Mouse (Mus musculus): ENCODE measurements around the gene Fer. TPM values are rescaled to one million over a fixed set of nuclear protein-coding genes. Genes with fewer than 3 reads are reported as not detected.

Fer gene
- total and polyA plus RNA-seq, 2 experiments from 2014 or later, result 22.1 to 31.8 TPM

- ATAC-seq (no peak), DNase-seq (no peak)
- no peaks in the 10 kb centered on the region for H3K9me3 ChIP-seq (ENCODE audit: low read length)
- no peaks in the 10 kb centered on the region for H3K4me1 ChIP-seq (ENCODE audit: insufficient read depth)
- H3K27me3 ChIP-seq (ENCODE audit: insufficient read depth, low read length), result no peaks in the 10 kb centered on the region
- H3K9ac ChIP-seq, result no peak overlapping the region
- WGBS, result 89% methylated on average over 3 of the region's 3 CpGs
- no peak overlapping the region for H3K4me2 ChIP-seq (ENCODE audit: low read depth)
- no peak overlapping the region for H3K27ac ChIP-seq (ENCODE audit: low read depth, low read length)
- no peaks in the 10 kb centered on the region for H3K36me3 ChIP-seq (ENCODE audit: insufficient read depth)
- no peak overlapping the region for H3K4me3 ChIP-seq (ENCODE audit: low read depth, low read length)
- no peak for TF ChIP-seq CTCF (IDR thresholded peaks at IDR 0.05; ENCODE audit: low read depth)
These were observed 233.9 kb downstream of the Fer start for GRCm38 (mm10) chr17:64096811-64097210.

- Histone ChIP-seq H3K27me3 (ENCODE audit: insufficient read depth, low read length) (no peaks in the 10 kb centered on the region), H3K36me3 (ENCODE audit: insufficient read depth) (no peaks in the 10 kb centered on the region), H3K4me2 (ENCODE audit: low read depth) (no peak overlapping the region), H3K9me3 (ENCODE audit: low read length) (no peaks in the 10 kb centered on the region), H3K9ac (no peak overlapping the region), H3K27ac (ENCODE audit: low read depth, low read length) (no peak overlapping the region), H3K4me3 (ENCODE audit: low read depth, low read length) (no peak overlapping the region), H3K4me1 (ENCODE audit: insufficient read depth) (no peaks in the 10 kb centered on the region)
- no peak for TF ChIP-seq CTCF (IDR thresholded peaks at IDR 0.05; ENCODE audit: low read depth)
- WGBS, result 28% methylated on average over 5 of the region's 5 CpGs
- DNase-seq, result peak; percentile 27
- ATAC-seq, result peak; percentile 42; the same call in 1 of the 2 replicates
These were observed 235.0 kb downstream of the Fer start for GRCm38 (mm10) chr17:64097788-64098359.

DNA sequence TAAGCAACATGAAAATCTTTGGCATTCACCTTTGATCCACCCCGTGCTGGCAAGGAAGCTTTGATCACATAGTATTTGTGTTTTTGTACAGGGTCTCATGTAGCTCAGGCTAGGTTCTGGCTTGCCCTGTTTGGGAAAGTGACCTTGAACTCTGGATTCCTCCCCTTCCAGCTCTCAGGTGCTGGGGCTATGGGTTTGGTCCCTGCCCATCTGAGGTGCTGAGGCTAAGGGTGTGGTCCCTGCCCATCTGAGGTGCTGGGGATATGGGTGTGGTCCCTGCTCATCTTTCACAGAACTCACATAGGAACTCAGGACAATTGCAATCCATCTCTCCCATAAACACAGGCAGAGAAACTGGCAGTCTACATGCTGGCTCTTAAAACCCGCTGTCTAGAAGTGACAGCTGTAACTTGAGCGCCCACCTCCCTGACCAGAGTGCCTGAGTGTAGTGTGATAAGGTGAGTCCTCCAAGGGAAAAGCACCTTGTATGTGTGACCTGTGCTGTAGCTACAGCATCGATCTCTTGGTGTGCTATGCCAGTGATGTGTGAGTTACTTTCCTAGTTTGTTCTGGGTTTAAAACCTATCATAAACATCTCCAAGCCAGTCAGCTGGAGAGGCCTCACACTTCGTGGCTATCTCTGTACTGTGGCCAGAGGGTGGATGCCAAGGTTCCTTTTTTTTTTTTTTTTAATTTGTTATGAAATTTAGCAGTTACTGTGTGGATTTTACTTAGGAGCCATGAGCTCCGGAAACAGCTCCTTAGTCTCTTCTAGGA, 236.7 kb downstream of the Fer start:
- Histone ChIP-seq H3K27me3 (ENCODE audit: insufficient read depth, low read length) (no peaks in the 10 kb centered on the region), H3K9me3 (ENCODE audit: low read length) (no peaks in the 10 kb centered on the region), H3K4me1 (ENCODE audit: insufficient read depth) (no peaks in the 10 kb centered on the region), H3K36me3 (ENCODE audit: insufficient read depth) (no peaks in the 10 kb centered on the region), H3K4me2 (ENCODE audit: low read depth) (no peak overlapping the region), H3K9ac (no peak overlapping the region), H3K4me3 (ENCODE audit: low read depth, low read length) (no peak overlapping the region), H3K27ac (ENCODE audit: low read depth, low read length) (no peak overlapping the region)
- TF ChIP-seq CTCF (IDR thresholded peaks at IDR 0.05; ENCODE audit: low read depth), result no peak
- DNase-seq (no peak), ATAC-seq (no peak)
- WGBS, result 76% methylated on average over 6 of the region's 6 CpGs

GRCm38 (mm10) chr17:64100172-64100510, 237.3 kb downstream of the Fer start:
- WGBS, result 41% methylated on average over 3 of the region's 3 CpGs
- H3K9ac ChIP-seq, result no peak overlapping the region
- H3K9me3 ChIP-seq (ENCODE audit: low read length), result no peaks in the 10 kb centered on the region
- no peak for TF ChIP-seq CTCF (IDR thresholded peaks at IDR 0.05; ENCODE audit: low read depth)
- H3K36me3 ChIP-seq (ENCODE audit: insufficient read depth), result no peaks in the 10 kb centered on the region
- no peak overlapping the region for H3K4me2 ChIP-seq (ENCODE audit: low read depth)
- H3K4me3 ChIP-seq (ENCODE audit: low read depth, low read length), result no peak overlapping the region
- no peaks in the 10 kb centered on the region for H3K27me3 ChIP-seq (ENCODE audit: insufficient read depth, low read length)
- DNase-seq (no peak), ATAC-seq (no peak)
- H3K4me1 ChIP-seq (ENCODE audit: insufficient read depth), result no peaks in the 10 kb centered on the region
- no peak overlapping the region for H3K27ac ChIP-seq (ENCODE audit: low read depth, low read length)

DNA sequence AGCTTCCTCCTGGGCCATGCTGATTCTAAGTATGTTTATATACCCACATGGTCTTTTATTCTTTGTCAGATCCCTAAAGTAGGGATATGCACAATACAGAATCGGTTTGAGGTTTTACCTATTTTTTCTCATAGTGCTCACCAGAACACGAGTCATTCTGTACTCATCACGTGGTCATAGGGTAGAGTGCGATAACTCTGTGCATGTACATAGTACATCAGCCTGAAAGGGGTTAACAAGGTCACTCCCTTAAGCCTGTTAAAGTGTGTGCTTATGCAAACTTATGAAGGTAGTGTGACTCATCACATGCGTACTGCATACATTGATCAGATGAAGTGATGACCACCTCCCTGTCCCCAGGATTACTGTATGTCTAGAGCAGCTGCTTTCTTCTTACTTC, 245.9 kb downstream of the Fer start:
- Histone ChIP-seq H3K9me3 (ENCODE audit: low read length) (no peaks in the 10 kb centered on the region), H3K36me3 (ENCODE audit: insufficient read depth) (no peaks in the 10 kb centered on the region), H3K27me3 (ENCODE audit: insufficient read depth, low read length) (no peaks in the 10 kb centered on the region), H3K4me3 (ENCODE audit: low read depth, low read length) (no peak overlapping the region), H3K4me2 (ENCODE audit: low read depth) (no peak overlapping the region), H3K27ac (ENCODE audit: low read depth, low read length) (no peak overlapping the region), H3K4me1 (ENCODE audit: insufficient read depth) (no peaks in the 10 kb centered on the region), H3K9ac (no peak overlapping the region)
- no peak for DNase-seq
- ATAC-seq, result no peak
- TF ChIP-seq CTCF (IDR thresholded peaks at IDR 0.05; ENCODE audit: low read depth), result no peak
- 94% methylated on average over 5 of the region's 5 CpGs for WGBS

DNA sequence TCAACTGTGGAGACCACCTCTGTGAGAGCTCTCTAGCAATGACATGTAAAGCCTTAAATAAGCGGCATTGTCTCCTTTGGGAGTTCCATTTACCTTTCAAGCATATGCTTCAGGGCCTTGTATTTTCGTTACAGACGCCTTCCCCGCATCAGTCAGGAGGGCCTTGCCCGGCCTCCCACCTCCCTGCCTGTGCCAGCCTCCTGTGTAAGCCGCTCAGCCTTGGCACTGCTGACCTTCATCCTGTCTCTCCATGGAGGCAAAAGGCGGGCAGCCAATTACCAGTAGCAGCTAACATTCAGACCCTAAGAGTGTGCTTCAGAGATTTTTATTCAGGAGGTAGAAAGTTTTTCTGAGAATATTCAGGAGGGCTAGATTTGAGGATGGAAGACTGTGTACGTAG, 247.0 kb downstream of the Fer start:
- ATAC-seq, result no peak
- DNase-seq, result no peak
- Histone ChIP-seq H3K9ac (no peak overlapping the region), H3K36me3 (ENCODE audit: insufficient read depth) (no peaks in the 10 kb centered on the region), H3K27me3 (ENCODE audit: insufficient read depth, low read length) (no peaks in the 10 kb centered on the region), H3K4me3 (ENCODE audit: low read depth, low read length) (no peak overlapping the region), H3K4me2 (ENCODE audit: low read depth) (no peak overlapping the region), H3K9me3 (ENCODE audit: low read length) (no peaks in the 10 kb centered on the region), H3K27ac (ENCODE audit: low read depth, low read length) (no peak overlapping the region), H3K4me1 (ENCODE audit: insufficient read depth) (no peaks in the 10 kb centered on the region)
- TF ChIP-seq CTCF (IDR thresholded peaks at IDR 0.05; ENCODE audit: low read depth), result no peak
- WGBS, result 63% methylated on average over 8 of the region's 8 CpGs

DNA sequence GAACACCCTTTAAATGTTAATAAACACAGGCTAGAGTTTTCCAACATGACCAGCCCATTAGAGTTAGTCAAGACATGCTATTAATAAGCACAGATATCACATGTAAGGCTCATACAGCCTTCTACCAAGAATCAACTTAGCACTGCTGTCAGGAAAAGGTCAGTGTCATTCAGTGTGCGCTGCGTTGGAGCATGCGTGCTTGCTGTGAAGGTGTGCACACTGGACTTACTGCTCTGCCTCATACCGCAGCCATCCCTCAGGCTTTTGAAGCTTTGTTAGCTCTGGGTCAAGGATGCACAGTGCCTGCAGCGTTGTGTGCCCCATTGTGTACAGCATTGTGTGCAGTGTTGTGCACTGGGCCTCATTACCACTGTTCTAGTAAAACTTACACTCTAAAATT, 250.8 kb downstream of the Fer start:
- no peak for TF ChIP-seq CTCF (IDR thresholded peaks at IDR 0.05; ENCODE audit: low read depth)
- no peaks in the 10 kb centered on the region for H3K36me3 ChIP-seq (ENCODE audit: insufficient read depth)
- 75% methylated on average over 5 of the region's 5 CpGs for WGBS
- H3K4me1 ChIP-seq (ENCODE audit: insufficient read depth), result no peaks in the 10 kb centered on the region
- no peak overlapping the region for H3K4me2 ChIP-seq (ENCODE audit: low read depth)
- H3K9me3 ChIP-seq (ENCODE audit: low read length), result no peaks in the 10 kb centered on the region
- ATAC-seq, result no peak
- DNase-seq, result no peak
- H3K27ac ChIP-seq (ENCODE audit: low read depth, low read length), result no peak overlapping the region
- no peak overlapping the region for H3K4me3 ChIP-seq (ENCODE audit: low read depth, low read length)
- H3K27me3 ChIP-seq (ENCODE audit: insufficient read depth, low read length), result no peaks in the 10 kb centered on the region
- no peak overlapping the region for H3K9ac ChIP-seq

All from forebrain, postnatal 0 days (tissue).